Mouse (Mus musculus) hindbrain, postnatal 0 days (tissue): ENCODE data around the gene Spata9. TPM values are rescaled to one million over a fixed set of nuclear protein-coding genes. Genes with fewer than 3 reads are reported as not detected.
A peak's percentile ranks its signal among the peaks of the same experiment; 100 is the strongest.

Experiments
- ATAC-seq: fragments of 200-750 bp; cut with Nextera tagmentation; 2 replicates; pipeline ENCODE4 v1.8.0; 2017; ENCODE audit warnings: mild to moderate bottlenecking, moderate TSS enrichment, moderate library complexity
- DNase-seq: peaks from one replicate; pipeline ENCODE4 v3.0.0-alpha.2; 2015; ENCODE audit warnings: low spot score
- H3K27ac ChIP-seq: fragments of 300-500 bp; sonication (generic); 2 replicates; pipeline ENCODE4 v1.5.1; 2014; ENCODE audit warnings: mild to moderate bottlenecking
- H3K27me3 ChIP-seq: fragments of 300-500 bp; sonication (generic); 2 replicates; pipeline ENCODE4 v1.6.1; 2014; ENCODE audit warnings: low read length, mixed read lengths; ENCODE audit not compliant: insufficient read depth
- H3K36me3 ChIP-seq: fragments of 300-500 bp; sonication (generic); 2 replicates; pipeline ENCODE4 v1.6.1; 2014; ENCODE audit warnings: low read length, mixed read lengths; ENCODE audit not compliant: insufficient read depth
- H3K4me1 ChIP-seq: fragments of 300-500 bp; sonication (generic); 2 replicates; pipeline ENCODE4 v1.6.1; 2014; ENCODE audit warnings: antibody characterized with exemption, low read length, mixed read lengths; ENCODE audit not compliant: insufficient read depth
- H3K4me2 ChIP-seq: fragments of 300-500 bp; sonication (generic); 2 replicates; pipeline ENCODE4 v1.6.1; 2014; ENCODE audit warnings: low read depth, mild to moderate bottlenecking, low read length, moderate library complexity, mixed read lengths
- H3K4me3 ChIP-seq: fragments of 300-500 bp; sonication (generic); 2 replicates; pipeline ENCODE4 v1.5.1; 2014; ENCODE audit warnings: low read length
- H3K9ac ChIP-seq: fragments of 300-500 bp; sonication (generic); replicated peaks from 2 replicates; pipeline ENCODE4 v1.6.1; 2014; ENCODE audit warnings: mild to moderate bottlenecking, low read length, moderate library complexity, mixed read lengths
- H3K9me3 ChIP-seq: fragments of 300-500 bp; sonication (generic); 2 replicates; pipeline ENCODE4 v1.6.1; 2016; ENCODE audit warnings: low read length, mixed read lengths
- CTCF ChIP-seq: IDR thresholded peaks from 2 replicates; pipeline ENCODE4 v1.5.1; 2016; ENCODE audit warnings: antibody characterized with exemption, control low read depth, low read depth
- WGBS: fragments of 180-500 bp; shearing (Covaris S2); extraction: QIAGEN DNeasy Blood & Tissue Kit; methylation state at CpG from one replicate; pipeline ENCODE4 v1.1.7; 2014; 5-methylcytosine and 5-hydroxymethylcytosine counted together
- polyA plus RNA-seq: library from polyadenylated mRNA; unstranded; fragments of >200 nt; fragmentation: Nextera tagmentation; extraction: Ambion mirVana; gene quantifications from 2 replicates; pipeline ENCODE4 v1.2.1, GENCODE M21; 2015
- total RNA-seq: library from RNA; depleted of rRNA; stranded (reverse); fragments of >200 nt; gene quantifications from 2 replicates; pipeline ENCODE4 v1.2.3, GENCODE M21; 2014; rRNA removed

Spata9 gene
- total and polyA plus RNA-seq, 2 experiments from 2014 or later: 0.16 to 3.8 TPM

GRCm38 (mm10) chr13:76017974-76018843, 51.3 kb downstream of the Spata9 start, which contains the start of gene Rfesd:
Gene Rfesd (minus strand): TSS chr13:76018719.
- DNase-seq: peak; percentile 100
- Histone ChIP-seq H3K4me1 (peaks cover 3% of the 10 kb centered on the region; the same call in 1 of the 2 replicates), H3K9me3 (no peaks in the 10 kb centered on the region), H3K4me2 (peak within 1 kb of the TSS; percentile 66), H3K36me3 (no peaks in the 10 kb centered on the region), H3K4me3 (peak within 1 kb of the TSS; percentile 67), H3K27me3 (no peaks in the 10 kb centered on the region), H3K27ac (peak within 1 kb of the TSS; percentile 96), H3K9ac (peak within 1 kb of the TSS; percentile 94)
- peak; percentile 100 for ATAC-seq
- TF ChIP-seq CTCF: no peak
- under 1% methylated on average over 50 of the region's 50 CpGs for WGBS

DNA sequence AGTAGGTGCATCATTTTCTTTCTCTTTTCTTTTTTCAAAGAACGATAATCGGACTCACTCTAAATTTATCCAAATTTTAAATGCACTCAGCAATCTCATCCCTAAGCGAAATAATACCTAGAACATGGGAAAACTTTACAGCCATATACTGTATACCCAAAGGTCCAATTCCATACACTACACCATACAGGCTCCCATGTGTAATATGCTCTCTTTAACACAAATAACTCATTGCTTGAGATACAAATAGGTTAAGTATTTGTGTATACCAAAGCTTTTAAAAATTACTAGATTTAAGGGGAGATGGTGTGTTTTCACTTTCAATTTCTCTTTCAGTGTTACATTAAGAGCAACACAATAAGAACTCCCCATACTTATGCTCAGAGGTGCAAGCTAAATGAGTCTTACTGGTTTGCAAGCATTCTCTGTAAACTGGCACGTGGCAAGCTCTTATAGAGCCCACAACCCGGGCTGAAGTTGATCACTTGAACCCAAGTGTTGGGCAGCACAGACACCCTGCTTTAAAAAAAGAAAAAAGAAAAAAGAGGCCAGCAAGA, 52.0 kb downstream of the Spata9 start:
- ATAC-seq (peak; percentile 61), DNase-seq (no peak)
- Histone ChIP-seq H3K9me3 (no peaks in the 10 kb centered on the region), H3K4me3 (peak overlapping the region; percentile 67), H3K27me3 (no peaks in the 10 kb centered on the region), H3K36me3 (no peaks in the 10 kb centered on the region), H3K4me2 (peak overlapping the region; percentile 66), H3K27ac (no peak overlapping the region), H3K4me1 (peaks cover 3% of the 10 kb centered on the region; the same call in 1 of the 2 replicates), H3K9ac (no peak overlapping the region; the same call in 1 of the 2 replicates)
- 51% methylated on average over 5 of the region's 5 CpGs for WGBS
- no peak for TF ChIP-seq CTCF

DNA sequence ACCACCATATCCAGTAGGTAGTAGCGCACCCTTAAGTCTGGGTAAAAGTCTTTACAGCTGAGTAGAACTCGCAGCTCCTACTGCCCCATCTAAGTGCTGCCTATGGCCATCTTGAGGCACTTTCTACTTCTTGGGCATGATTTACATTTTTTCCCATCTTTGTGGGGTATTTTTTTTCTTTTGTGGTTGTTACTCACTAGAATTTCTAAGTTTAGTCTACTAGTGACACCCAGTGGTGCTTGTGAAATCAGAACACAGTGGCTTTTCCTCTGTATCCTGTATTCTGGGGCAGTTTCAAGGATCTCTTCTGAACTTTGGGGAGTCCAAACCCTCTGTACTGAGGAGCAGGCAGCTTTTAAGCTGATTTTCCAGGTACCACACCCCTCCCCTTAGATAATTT, 54.8 kb downstream of the Spata9 start:
- WGBS: 96% methylated on average over 2 of the region's 2 CpGs

DNA sequence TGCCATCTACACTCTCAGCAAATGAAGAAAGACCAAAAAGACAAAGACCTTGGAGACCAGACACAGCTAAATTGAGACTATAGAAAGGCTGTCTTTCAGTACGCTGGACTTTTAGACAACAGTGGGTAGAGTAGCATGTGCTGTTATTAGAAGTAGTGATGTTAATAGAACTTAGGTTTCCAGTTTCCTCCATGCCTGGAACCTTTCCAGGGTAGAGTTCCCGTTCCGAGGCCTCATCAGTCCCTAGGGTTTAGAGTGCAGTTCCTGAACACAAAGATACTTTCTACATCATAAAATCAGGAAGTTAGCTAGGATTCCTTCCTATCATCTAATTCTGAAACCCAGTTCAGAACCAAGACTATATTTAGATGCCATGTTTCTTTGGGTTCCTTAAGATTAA, 57.6 kb downstream of the Spata9 start:
- no peak for ATAC-seq

More for the DNA sequence above, 54.8 kb downstream of the Spata9 start:
- no peaks in the 10 kb centered on the region for H3K9me3 ChIP-seq
- peak; percentile 54 for DNase-seq
- H3K27ac ChIP-seq: no peak overlapping the region
- peak; percentile 46 for TF ChIP-seq CTCF
- no peak overlapping the region for H3K4me2 ChIP-seq
- H3K4me3 ChIP-seq: no peak overlapping the region
- H3K9ac ChIP-seq: no peak overlapping the region
- ATAC-seq: no peak
- H3K36me3 ChIP-seq: no peaks in the 10 kb centered on the region
- peaks cover 3% of the 10 kb centered on the region; the same call in 1 of the 2 replicates for H3K4me1 ChIP-seq
- H3K27me3 ChIP-seq: no peaks in the 10 kb centered on the region

DNA sequence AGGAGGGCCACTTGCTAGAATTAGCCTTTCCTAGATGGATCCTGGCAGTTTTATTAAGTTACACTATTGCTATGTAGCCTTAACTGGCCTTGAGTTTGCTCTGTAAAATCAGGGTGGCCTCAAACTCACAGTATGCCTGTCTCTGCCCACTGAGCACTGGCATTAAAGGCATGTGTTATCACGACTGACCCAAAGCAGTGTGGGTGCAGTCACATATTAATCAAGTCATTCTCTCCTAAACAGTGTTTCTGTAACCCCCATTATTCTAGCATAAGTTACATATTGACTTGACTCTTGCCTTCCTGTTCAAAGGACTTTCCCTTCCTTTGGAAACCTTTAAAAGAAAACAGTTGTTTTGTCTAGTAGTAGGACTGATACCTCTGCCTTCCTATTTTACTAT, 75.5 kb downstream of the Spata9 start:
- H3K4me2 ChIP-seq: no peak overlapping the region
- ATAC-seq: no peak
- H3K27me3 ChIP-seq: no peaks in the 10 kb centered on the region
- no peak overlapping the region for H3K9ac ChIP-seq
- no peaks in the 10 kb centered on the region for H3K36me3 ChIP-seq
- no peaks in the 10 kb centered on the region for H3K4me1 ChIP-seq
- no peak overlapping the region for H3K27ac ChIP-seq
- no peak overlapping the region for H3K4me3 ChIP-seq
- TF ChIP-seq CTCF: no peak
- no peaks in the 10 kb centered on the region for H3K9me3 ChIP-seq
- no peak for DNase-seq
- 64% methylated on average over 1 of the region's 1 CpGs for WGBS

More for the DNA sequence above, 57.6 kb downstream of the Spata9 start:
- Histone ChIP-seq H3K4me1 (no peaks in the 10 kb centered on the region), H3K36me3 (no peaks in the 10 kb centered on the region), H3K9ac (no peak overlapping the region), H3K27me3 (no peaks in the 10 kb centered on the region), H3K9me3 (no peaks in the 10 kb centered on the region), H3K27ac (no peak overlapping the region), H3K4me2 (no peak overlapping the region), H3K4me3 (no peak overlapping the region)
- no peak for TF ChIP-seq CTCF
- DNase-seq: no peak
- WGBS: 82% methylated on average over 3 of the region's 3 CpGs

GRCm38 (mm10) chr13:76044971-76045370, 78.0 kb downstream of the Spata9 start:
- DNase-seq (no peak), ATAC-seq (no peak)
- no peaks in the 10 kb centered on the region for H3K27me3 ChIP-seq
- no peak for TF ChIP-seq CTCF
- no peak overlapping the region for H3K4me3 ChIP-seq
- H3K9me3 ChIP-seq: peaks cover 4% of the 10 kb centered on the region; the same call in 1 of the 2 replicates
- no peak overlapping the region for H3K4me2 ChIP-seq
- no peaks in the 10 kb centered on the region for H3K36me3 ChIP-seq
- H3K9ac ChIP-seq: no peak overlapping the region
- no peak overlapping the region for H3K27ac ChIP-seq
- H3K4me1 ChIP-seq: no peaks in the 10 kb centered on the region

Other genes starting within 250 kb of the Spata9 start
- 69.6 and 69.7 TPM in 2 replicates for gene Glrx, start 127.3 kb upstream of the Spata9 start, total RNA-seq
- 103 TPM in 2 replicates for gene Glrx, start 127.3 kb upstream of the Spata9 start, polyA plus RNA-seq
- 30.8 and 34.9 TPM in 2 replicates for gene Rhobtb3, start 23.2 kb upstream of the Spata9 start, total RNA-seq
- 14.1 and 14.2 TPM in 2 replicates for gene Rhobtb3, start 23.2 kb upstream of the Spata9 start, polyA plus RNA-seq
- gene Rfesd, start 51.6 kb downstream of the Spata9 start, total RNA-seq: 12.9 and 16.3 TPM in 2 replicates
- 22.3 and 23.9 TPM in 2 replicates for gene Rfesd, start 51.6 kb downstream of the Spata9 start, polyA plus RNA-seq
- 2.8 and 5.2 TPM in 2 replicates for gene Gpr150, start 89.8 kb downstream of the Spata9 start, total RNA-seq
- gene Gpr150, start 89.8 kb downstream of the Spata9 start, polyA plus RNA-seq: 3.8 and 4.0 TPM in 2 replicates
- 6.7 and 8.7 TPM in 2 replicates for gene Arsk, start 131.5 kb downstream of the Spata9 start, total RNA-seq
- 5.1 and 6.3 TPM in 2 replicates for gene Arsk, start 131.5 kb downstream of the Spata9 start, polyA plus RNA-seq
- gene Ttc37, start 131.6 kb downstream of the Spata9 start, total RNA-seq: 11.3 and 13.5 TPM in 2 replicates
- 5.7 and 6.2 TPM in 2 replicates for gene Ttc37, start 131.6 kb downstream of the Spata9 start, polyA plus RNA-seq